Mouse (Mus musculus) lung, adult 2 months (tissue): ENCODE measurements around the gene Rxfp1.

Experiments
- CTCF ChIP-seq: fragments of 200-500 bp; IDR thresholded peaks from 2 replicates; pipeline ENCODE4 v1.5.1; 2011; ENCODE audit warnings: mild to moderate bottlenecking, low read length, control low read depth; ENCODE audit not compliant: insufficient read depth
- POLR2A ChIP-seq: fragments of 200-500 bp; IDR thresholded peaks from 2 replicates; pipeline ENCODE4 v1.6.1; 2011; ENCODE audit warnings: low read depth, mild to moderate bottlenecking, control low read depth, low read length, borderline replicate concordance; ENCODE audit errors: extremely low read depth

- no peak for TF ChIP-seq CTCF
- TF ChIP-seq POLR2A, result no peak
These were observed 11.1 kb downstream of the Rxfp1 start for GRCm38 (mm10) chr3:79726506-79727075.
